Mouse (Mus musculus) thymus, adult 2 months (tissue): ENCODE results near the gene Slc36a3. TPM values are rescaled to one million over a fixed set of nuclear protein-coding genes. Genes with fewer than 3 reads are reported as not detected.

Experiments
- DNase-seq: peaks from one replicate; pipeline ENCODE4 v3.0.0; 2021
- H3K27ac ChIP-seq: fragments of 200-500 bp; 2 replicates; pipeline ENCODE4 v1.5.1; 2012; ENCODE audit warnings: low read length, control low read depth; ENCODE audit not compliant: control insufficient read depth, insufficient read depth
- H3K27me3 ChIP-seq: fragments of 200-500 bp; 2 replicates; pipeline ENCODE4 v1.6.1; 2012; ENCODE audit warnings: mild to moderate bottlenecking, low read length, moderate library complexity, mixed read lengths; ENCODE audit not compliant: control insufficient read depth, insufficient read depth
- H3K36me3 ChIP-seq: fragments of 200-500 bp; 2 replicates; pipeline ENCODE4 v1.6.1; 2012; ENCODE audit warnings: mild to moderate bottlenecking, low read length, moderate library complexity; ENCODE audit not compliant: control insufficient read depth, insufficient read depth
- H3K4me1 ChIP-seq: fragments of 200-500 bp; replicated peaks from 2 replicates; pipeline ENCODE4 v1.6.1; 2012; ENCODE audit warnings: low read length; ENCODE audit not compliant: control insufficient read depth, insufficient read depth
- H3K4me3 ChIP-seq: fragments of 200-500 bp; 2 replicates; pipeline ENCODE4 v1.5.1; 2012; ENCODE audit warnings: mild to moderate bottlenecking, low read length, control low read depth, moderate library complexity; ENCODE audit not compliant: control insufficient read depth, insufficient read depth
- CTCF ChIP-seq: fragments of 200-500 bp; IDR thresholded peaks from 2 replicates; pipeline ENCODE4 v1.5.1; 2012; ENCODE audit warnings: mild to moderate bottlenecking, control low read depth, low read length, moderate library complexity, borderline replicate concordance; ENCODE audit not compliant: control insufficient read depth, poor library complexity, insufficient read depth; ENCODE audit errors: extremely low read depth
- POLR2A ChIP-seq: fragments of 200-500 bp; IDR thresholded peaks from 2 replicates; pipeline ENCODE4 v1.6.1; 2012; ENCODE audit warnings: mild to moderate bottlenecking, low read length, control low read depth, moderate library complexity; ENCODE audit not compliant: control insufficient read depth, poor library complexity, insufficient read depth; ENCODE audit errors: extremely low read depth
- WGBS: fragments of 180-500 bp; shearing (Covaris S2); methylation state at CpG from one replicate; pipeline ENCODE4 v1.1.7; 2018; 5-methylcytosine and 5-hydroxymethylcytosine counted together
- polyA plus RNA-seq: library from polyadenylated mRNA; depleted of rRNA; stranded (reverse); fragments of >200 nt; gene quantifications from 2 replicates; pipeline ENCODE4 v1.2.3, GENCODE M21; 2012

The Slc36a3 gene
- polyA plus RNA-seq, 1 experiment = 0.74 TPM

DNA sequence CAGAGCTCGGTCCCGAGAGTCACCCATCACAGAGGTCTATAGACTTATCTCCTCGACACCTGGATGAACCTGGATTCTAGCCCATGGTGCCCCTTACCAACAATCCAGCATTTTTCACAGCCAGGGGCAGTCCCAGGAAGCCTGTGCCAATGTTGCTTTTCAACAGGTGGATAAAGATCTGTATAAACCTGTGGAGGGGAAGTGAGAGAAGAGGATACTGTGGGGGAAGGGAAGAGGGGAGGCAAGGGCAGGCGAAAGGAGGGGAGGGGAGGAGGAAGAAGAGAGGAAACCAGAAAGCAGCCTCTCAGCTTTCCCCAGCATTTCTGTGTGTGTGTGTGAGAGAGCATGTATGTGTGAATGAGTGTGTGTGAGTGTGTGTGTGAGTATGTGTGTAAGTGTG lies 3.0 kb downstream of the Slc36a3 start:
- 35% methylated on average over 4 of the region's 4 CpGs for WGBS
- Histone ChIP-seq H3K36me3 (no peaks in the 10 kb centered on the region), H3K27me3 (no peaks in the 10 kb centered on the region), H3K4me3 (no peak overlapping the region), H3K4me1 (peaks cover 18% of the 10 kb centered on the region), H3K27ac (peak overlapping the region; percentile 34)
- no peak for DNase-seq
- TF ChIP-seq CTCF (no peak), POLR2A (no peak)

- Histone ChIP-seq H3K4me3 (no peak overlapping the region), H3K27ac (no peak overlapping the region), H3K36me3 (no peaks in the 10 kb centered on the region), H3K4me1 (peaks cover 21% of the 10 kb centered on the region), H3K27me3 (no peaks in the 10 kb centered on the region)
- DNase-seq = no peak
- no peak for TF ChIP-seq CTCF
- no peak for TF ChIP-seq POLR2A
- WGBS = 83% methylated on average over 6 of the region's 6 CpGs
Measured at GRCm38 (mm10) chr11:55147423-55147822, 4.1 kb downstream of the Slc36a3 start.

DNA sequence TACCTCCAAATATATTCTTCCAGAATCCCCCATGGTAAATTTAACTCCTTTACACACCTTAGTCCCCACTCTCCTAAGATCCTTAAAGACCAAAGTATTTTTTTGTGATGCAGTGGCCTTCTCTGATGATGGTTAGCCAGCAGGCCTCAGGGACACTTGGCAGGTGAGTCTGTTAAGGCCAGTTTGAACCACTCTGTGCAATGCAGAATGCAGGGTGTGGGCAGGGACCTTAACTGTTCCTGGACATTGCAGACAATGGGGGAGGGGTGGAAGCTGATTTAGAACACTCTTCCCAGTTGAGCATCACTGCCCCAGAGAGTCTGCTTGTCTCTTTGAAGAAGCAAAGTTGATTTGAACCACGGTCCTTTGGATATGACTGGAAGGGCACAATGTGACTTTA lies 4.7 kb downstream of the Slc36a3 start:
- H3K4me1 ChIP-seq = peaks cover 21% of the 10 kb centered on the region
- TF ChIP-seq POLR2A (no peak), CTCF (no peak)
- no peak overlapping the region for H3K4me3 ChIP-seq
- 97% methylated on average over 1 of the region's 1 CpGs for WGBS
- H3K36me3 ChIP-seq = no peaks in the 10 kb centered on the region
- no peaks in the 10 kb centered on the region for H3K27me3 ChIP-seq
- no peak overlapping the region for H3K27ac ChIP-seq
- DNase-seq = no peak

- WGBS = 95% methylated on average over 5 of the region's 5 CpGs
- no peak overlapping the region for H3K4me3 ChIP-seq
- H3K27me3 ChIP-seq = no peaks in the 10 kb centered on the region
- H3K36me3 ChIP-seq = no peaks in the 10 kb centered on the region
- TF ChIP-seq CTCF (no peak), POLR2A (no peak)
- DNase-seq = no peak
- peaks cover 21% of the 10 kb centered on the region for H3K4me1 ChIP-seq
- H3K27ac ChIP-seq = no peak overlapping the region
Measured at GRCm38 (mm10) chr11:55144011-55144410, 7.5 kb downstream of the Slc36a3 start.

- Histone ChIP-seq H3K27me3 (no peaks in the 10 kb centered on the region), H3K4me1 (peaks cover 8% of the 10 kb centered on the region), H3K4me3 (no peak overlapping the region), H3K27ac (no peak overlapping the region), H3K36me3 (no peaks in the 10 kb centered on the region)
- no peak for DNase-seq
- 55% methylated on average over 4 of the region's 4 CpGs for WGBS
- TF ChIP-seq POLR2A (no peak), CTCF (no peak)
Measured at GRCm38 (mm10) chr11:55141502-55141901, 10.0 kb downstream of the Slc36a3 start.

DNA sequence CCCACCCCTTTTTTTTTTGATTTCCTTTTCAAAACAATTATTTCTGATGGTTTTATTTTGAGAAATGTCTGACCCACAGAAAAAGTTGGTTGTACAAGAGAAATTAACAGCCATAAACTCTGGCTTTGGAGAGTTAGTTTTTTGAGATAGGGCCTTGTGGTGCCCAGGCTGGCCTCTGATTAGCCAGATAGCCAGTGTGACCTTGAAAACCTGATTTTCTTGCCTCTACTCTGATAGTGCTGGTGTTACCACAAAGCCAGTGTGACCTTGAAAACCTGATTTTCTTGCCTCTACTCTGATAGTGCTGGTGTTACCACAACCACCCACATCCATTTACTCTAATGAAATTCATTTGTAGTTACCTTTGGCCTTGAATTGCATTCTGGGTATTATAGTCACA lies 13.9 kb downstream of the Slc36a3 start:
- H3K4me1 ChIP-seq = peaks cover 10% of the 10 kb centered on the region
- no peak for DNase-seq
- H3K36me3 ChIP-seq = no peaks in the 10 kb centered on the region
- no peaks in the 10 kb centered on the region for H3K27me3 ChIP-seq
- no peak overlapping the region for H3K4me3 ChIP-seq
- peak overlapping the region; percentile 15; the same call in 1 of the 2 replicates for H3K27ac ChIP-seq
- TF ChIP-seq POLR2A (no peak), CTCF (no peak)

- peak overlapping the region; percentile 97 for H3K27ac ChIP-seq
- TF ChIP-seq POLR2A (0 out of 2 replicates have a peak, but pooled peaks have one; percentile 56), CTCF (no peak)
- H3K36me3 ChIP-seq = no peaks in the 10 kb centered on the region
- H3K4me3 ChIP-seq = peak overlapping the region; percentile 35
- peaks cover 10% of the 10 kb centered on the region for H3K4me1 ChIP-seq
- WGBS = 10% methylated on average over 15 of the region's 15 CpGs
- H3K27me3 ChIP-seq = no peaks in the 10 kb centered on the region
- DNase-seq = peak; percentile 88
Measured at GRCm38 (mm10) chr11:55136770-55137547, 14.5 kb downstream of the Slc36a3 start.
